Mouse (Mus musculus) brain, embryonic 14.5 days (tissue): ENCODE measurements at regions not wholly inside any gene's neighbourhood (a gene's known extent, or its start where the extent isn't known, plus 50 kb on each side); places are given as distances from the start of the nearest gene placed in this dataset.

ENCODE experiments used
- CTCF ChIP-seq: fragments of 200-500 bp; IDR thresholded peaks from 2 replicates; pipeline ENCODE4 v1.5.1; 2012; ENCODE audit warnings: inconsistent platforms, mild to moderate bottlenecking, moderate library complexity, borderline replicate concordance; ENCODE audit not compliant: insufficient read depth, insufficient read length; ENCODE audit errors: extremely low read depth
- POLR2A ChIP-seq: fragments of 200-500 bp; IDR thresholded peaks from 2 replicates; pipeline ENCODE4 v1.6.1; 2012; ENCODE audit warnings: mild to moderate bottlenecking, inconsistent platforms, borderline replicate concordance; ENCODE audit not compliant: poor library complexity, insufficient read depth, insufficient read length, severe bottlenecking; ENCODE audit errors: extremely low read depth

DNA sequence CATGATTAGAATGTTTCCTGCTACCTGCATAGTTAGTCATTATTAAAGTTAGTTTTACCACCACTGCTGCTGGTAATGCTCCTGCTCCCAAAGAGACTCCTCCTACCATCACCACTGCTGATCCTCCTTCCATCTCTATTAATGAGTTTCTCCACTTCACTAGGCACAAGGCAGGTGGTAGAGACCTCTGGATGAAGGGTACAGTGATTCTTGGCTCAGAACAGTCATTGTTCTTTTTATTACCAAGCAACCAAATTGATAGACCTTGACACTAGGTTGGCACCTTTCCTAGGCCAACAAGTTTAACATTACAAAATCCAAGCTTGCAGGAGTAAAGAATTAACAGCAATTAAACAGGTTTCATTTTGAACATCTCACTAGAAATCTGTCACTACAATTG lies 1057.8 kb downstream of the Tlr4 start:
- TF ChIP-seq CTCF (no peak), POLR2A (no peak)
